9 mouse cellular contexts compared by ENCODE assay signal in the genomic region with DNA sequence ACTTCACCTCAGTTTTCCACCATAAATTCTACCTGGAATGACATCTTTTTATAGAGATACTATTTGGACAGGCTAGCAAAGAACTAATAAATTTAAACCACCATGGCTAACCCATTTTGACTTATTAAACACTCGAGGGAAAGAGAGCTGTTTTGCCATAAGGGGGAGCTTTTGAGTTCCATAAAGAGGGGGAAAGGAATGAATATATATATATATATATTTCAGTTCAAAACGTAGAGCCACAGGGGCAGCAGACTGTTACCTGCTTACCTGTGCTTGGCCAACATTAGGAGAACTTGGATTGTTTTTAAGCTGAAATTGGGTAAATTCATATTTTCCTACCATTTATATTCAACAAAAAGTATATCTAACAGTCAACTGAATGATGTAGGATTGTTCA. TPM values are rescaled to one million over a fixed set of nuclear protein-coding genes. Genes with fewer than 3 reads are reported as not detected.
DNase-seq lines count a peak whose midpoint lies in the region; ATAC-seq lines count a peak whose summit lies in the region.
"Had no signal": no experiment of that assay in that cellular context is flagged by ENCODE, and none has a peak within 500 bp of the region (broad histone marks: within the 10 kb centered on the region; RNA-seq: fewer than 3 reads in every experiment).

No protein-coding gene starts in this region.

- H3K36me3 ChIP-seq in heart, embryonic 12.5 days: no peaks in the 10 kb centered on the region
- no peaks in the 10 kb centered on the region for H3K36me3 ChIP-seq in neural tube, embryonic 11.5 days (ENCODE audit: control insufficient read depth, insufficient read depth, low read length)

- H3K4me2 ChIP-seq in heart, embryonic 12.5 days: peak overlapping the region; percentile 100
- H3K4me2 ChIP-seq in neural tube, embryonic 11.5 days (ENCODE audit: low read depth): peak overlapping the region; percentile 83; the same call in 1 of the 2 replicates

- no peak for ATAC-seq in heart, embryonic 12.5 days (ENCODE audit: insufficient number of reproducible peaks, low FRiP score)
- ATAC-seq in neural tube, embryonic 11.5 days (ENCODE audit: insufficient read depth, low FRiP score, low TSS enrichment): no peak

- H3K9ac ChIP-seq in heart, embryonic 12.5 days: no peak overlapping the region
- H3K9ac ChIP-seq in neural tube, embryonic 11.5 days (ENCODE audit: low read length): no peak overlapping the region

- H3K27ac ChIP-seq in heart, embryonic 12.5 days (ENCODE audit: poor library complexity, severe bottlenecking): no peak overlapping the region
- no peak overlapping the region for H3K27ac ChIP-seq in neural tube, embryonic 11.5 days (ENCODE audit: low read depth, low read length)

- intact Hi-C loops in heart, postnatal 25 days (cut with DNase I): loop anchor here (2.0 to 10.0 kb wide), 3 partner anchors 192 to 464 kb away; no protein-coding TSS in a partner anchor
- intact Hi-C loops in gastrocnemius, postnatal 14 days (cut with DNase I; ENCODE audit: low total_unique reads): loop anchor here (10.0 kb wide), 1 partner anchor 372 kb away; no protein-coding TSS in a partner anchor

- H3K4me1 ChIP-seq in heart, embryonic 12.5 days (replicated peaks): peaks cover 13% of the 10 kb centered on the region
- H3K4me1 ChIP-seq in neural tube, embryonic 11.5 days (ENCODE audit: control insufficient read depth, insufficient read depth, low read length): 0 out of 2 replicates have a peak, but pooled peaks cover 4% of the 10 kb centered on the region

- WGBS in heart, embryonic 12.5 days: 0% methylated on average over 2 of the region's 2 CpGs
- WGBS in neural tube, embryonic 11.5 days: 2% methylated on average over 2 of the region's 2 CpGs

- H3K4me3 ChIP-seq in heart, embryonic 12.5 days: 0 out of 2 replicates have a peak overlapping the region, but pooled peaks have one; percentile 84
- H3K4me3 ChIP-seq in neural tube, embryonic 11.5 days (ENCODE audit: low read depth, low read length): no peak overlapping the region

- H3K9me3 ChIP-seq in heart, embryonic 12.5 days (replicated peaks): no peaks in the 10 kb centered on the region
- H3K9me3 ChIP-seq in neural tube, embryonic 11.5 days (ENCODE audit: control insufficient read depth, low read length): no peaks in the 10 kb centered on the region

- no peaks in the 10 kb centered on the region for H3K27me3 ChIP-seq in heart, embryonic 12.5 days (replicated peaks)
- H3K27me3 ChIP-seq in neural tube, embryonic 11.5 days (ENCODE audit: control insufficient read depth, insufficient read depth, low read length): peaks cover 7% of the 10 kb centered on the region
- H3K27me3 ChIP-seq: CH12.LX had no signal

- no peak for DNase-seq in heart, postnatal 25 days (ENCODE audit: low spot score)
- DNase-seq in neural tube, embryonic 11.5 days (ENCODE audit: low spot score): no peak
- DNase-seq in neural tube, embryonic 10.5 days (ENCODE audit: extremely low spot score, low spot score): no peak
- peak; percentile 20 for DNase-seq in kidney, postnatal 14 days
- no peak for DNase-seq in urinary bladder, postnatal 14 days (ENCODE audit: low spot score)
- DNase-seq in gastrocnemius, postnatal 14 days: no peak
- no peak for DNase-seq in thymus, postnatal 14 days

RNA-seq across cellular contexts. Expression of a gene that starts 1.1 kb away (rescaled TPM):
- polyA plus RNA-seq in heart, embryonic 12.5 days (2016; fragmentation: Nextera tagmentation; extraction: Ambion mirVana): 1.1 TPM in 2 replicates
- under 1 TPM; 0.36 to 0.47 TPM for total RNA-seq in heart, postnatal 25 days (2021)
- 0.65 and 0.78 TPM in 2 replicates for polyA plus RNA-seq in neural tube, embryonic 11.5 days (2014; fragmentation: Nextera tagmentation; extraction: Ambion mirVana)
- 1 to 10 TPM; 1.6 to 1.9 TPM for total RNA-seq in gastrocnemius, postnatal 14 days (2021)
- total RNA-seq: CH12.LX had no signal
